Mouse (Mus musculus): ENCODE results near the gene Fam49a. TPM values are rescaled to one million over a fixed set of nuclear protein-coding genes. Genes with fewer than 3 reads are reported as not detected.

Fam49a gene
- polyA plus RNA-seq, 1 experiment from 2014 or later: 61.9 TPM

DNA sequence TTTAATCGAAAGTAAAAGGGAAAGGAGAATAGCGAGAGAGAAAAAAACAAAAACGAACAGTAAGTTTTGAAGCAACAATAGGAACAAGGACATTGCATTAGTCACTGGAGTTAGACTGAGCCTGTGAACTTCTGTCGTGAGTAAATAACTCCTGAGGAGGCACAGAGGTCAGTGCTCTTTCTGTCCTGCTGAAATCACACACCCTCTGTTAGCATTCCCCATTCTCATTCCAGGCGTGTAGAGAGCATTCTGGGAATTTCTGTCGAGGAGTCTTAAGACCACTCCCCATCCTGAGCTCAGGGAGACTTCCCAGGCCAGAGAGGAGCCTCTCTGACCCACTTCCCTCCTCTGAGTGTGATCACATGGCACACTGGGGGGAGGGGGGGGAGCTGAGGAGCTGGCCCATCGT lies 16.5 kb downstream of the Fam49a start:
- no peak overlapping the region for H3K4me3 ChIP-seq (ENCODE audit: low read length)
- 60% methylated on average over 7 of the region's 7 CpGs for WGBS

GRCm38 (mm10) chr12:12283702-12284288 lies 21.9 kb downstream of the Fam49a start:
- Histone ChIP-seq H3K4me2 (ENCODE audit: low read length) (no peak overlapping the region), H3K9me3 (ENCODE audit: control insufficient read depth, low read length) (no peaks in the 10 kb centered on the region), H3K27ac (ENCODE audit: low read depth, low read length) (no peak overlapping the region), H3K4me1 (ENCODE audit: control insufficient read depth, insufficient read depth, low read depth, low read length) (peaks cover 23% of the 10 kb centered on the region), H3K9ac (ENCODE audit: low read depth, low read length) (no peak overlapping the region), H3K4me3 (ENCODE audit: low read length) (no peak overlapping the region), H3K27me3 (replicated peaks; ENCODE audit: control insufficient read depth, insufficient read depth, low read length) (no peaks in the 10 kb centered on the region), H3K36me3 (ENCODE audit: control insufficient read depth, insufficient read depth, low read length) (no peaks in the 10 kb centered on the region)
- 90% methylated on average over 10 of the region's 10 CpGs for whole genome bisulfite sequencing
- ATAC-seq: no peak

More for the DNA sequence above, 16.5 kb downstream of the Fam49a start:
- H3K27ac ChIP-seq (ENCODE audit: low read depth, low read length): no peak overlapping the region
- no peaks in the 10 kb centered on the region for H3K9me3 ChIP-seq (ENCODE audit: control insufficient read depth, low read length)
- H3K4me1 ChIP-seq (ENCODE audit: control insufficient read depth, insufficient read depth, low read depth, low read length): peaks cover 4% of the 10 kb centered on the region; the same call in 1 of the 2 replicates
- no peak overlapping the region for H3K4me2 ChIP-seq (ENCODE audit: low read length)
- H3K27me3 ChIP-seq (replicated peaks; ENCODE audit: control insufficient read depth, insufficient read depth, low read length): no peaks in the 10 kb centered on the region
- no peak for ATAC-seq
- H3K36me3 ChIP-seq (ENCODE audit: control insufficient read depth, insufficient read depth, low read length): 0 out of 2 replicates have a peak, but pooled peaks cover 3% of the 10 kb centered on the region
- H3K9ac ChIP-seq (ENCODE audit: low read depth, low read length): no peak overlapping the region

- Histone ChIP-seq H3K4me1 (ENCODE audit: control insufficient read depth, insufficient read depth, low read depth, low read length) (peaks cover 23% of the 10 kb centered on the region), H3K27ac (ENCODE audit: low read depth, low read length) (no peak overlapping the region), H3K36me3 (ENCODE audit: control insufficient read depth, insufficient read depth, low read length) (no peaks in the 10 kb centered on the region), H3K9me3 (ENCODE audit: control insufficient read depth, low read length) (no peaks in the 10 kb centered on the region), H3K27me3 (replicated peaks; ENCODE audit: control insufficient read depth, insufficient read depth, low read length) (no peaks in the 10 kb centered on the region), H3K4me2 (ENCODE audit: low read length) (no peak overlapping the region), H3K4me3 (ENCODE audit: low read length) (no peak overlapping the region), H3K9ac (ENCODE audit: low read depth, low read length) (no peak overlapping the region)
- no peak for ATAC-seq
- WGBS: 84% methylated on average over 6 of the region's 6 CpGs
Observed at GRCm38 (mm10) chr12:12284521-12284920, 22.6 kb downstream of the Fam49a start.

- no peaks in the 10 kb centered on the region for H3K9me3 ChIP-seq (ENCODE audit: control insufficient read depth, low read length)
- peak; percentile 83 for ATAC-seq
- no peaks in the 10 kb centered on the region for H3K36me3 ChIP-seq (ENCODE audit: control insufficient read depth, insufficient read depth, low read length)
- H3K27ac ChIP-seq (ENCODE audit: low read depth, low read length): peak overlapping the region; percentile 83
- peak overlapping the region; percentile 52 for H3K9ac ChIP-seq (ENCODE audit: low read depth, low read length)
- WGBS: 27% methylated on average over 9 of the region's 9 CpGs
- peak overlapping the region; percentile 45 for H3K4me2 ChIP-seq (ENCODE audit: low read length)
- peaks cover 31% of the 10 kb centered on the region for H3K4me1 ChIP-seq (ENCODE audit: control insufficient read depth, insufficient read depth, low read depth, low read length)
- no peaks in the 10 kb centered on the region for H3K27me3 ChIP-seq (replicated peaks; ENCODE audit: control insufficient read depth, insufficient read depth, low read length)
- peak overlapping the region; percentile 15; the same call in 1 of the 2 replicates for H3K4me3 ChIP-seq (ENCODE audit: low read length)
Observed at GRCm38 (mm10) chr12:12287131-12287786, 25.3 kb downstream of the Fam49a start.

- Histone ChIP-seq H3K36me3 (ENCODE audit: control insufficient read depth, insufficient read depth, low read length) (no peaks in the 10 kb centered on the region), H3K9me3 (ENCODE audit: control insufficient read depth, low read length) (no peaks in the 10 kb centered on the region), H3K4me3 (ENCODE audit: low read length) (no peak overlapping the region), H3K4me1 (ENCODE audit: control insufficient read depth, insufficient read depth, low read depth, low read length) (peaks cover 34% of the 10 kb centered on the region), H3K27me3 (replicated peaks; ENCODE audit: control insufficient read depth, insufficient read depth, low read length) (no peaks in the 10 kb centered on the region), H3K4me2 (ENCODE audit: low read length) (peak overlapping the region; percentile 45), H3K27ac (ENCODE audit: low read depth, low read length) (peak overlapping the region; percentile 83), H3K9ac (ENCODE audit: low read depth, low read length) (peak overlapping the region; percentile 52)
- ATAC-seq: no peak
- 37% methylated on average over 6 of the region's 6 CpGs for WGBS
Observed at GRCm38 (mm10) chr12:12287787-12288132, 25.8 kb downstream of the Fam49a start.

GRCm38 (mm10) chr12:12288586-12288985 lies 26.6 kb downstream of the Fam49a start:
- ATAC-seq: no peak
- no peaks in the 10 kb centered on the region for H3K9me3 ChIP-seq (ENCODE audit: control insufficient read depth, low read length)
- H3K27ac ChIP-seq (ENCODE audit: low read depth, low read length): peak overlapping the region; percentile 83
- peaks cover 40% of the 10 kb centered on the region for H3K4me1 ChIP-seq (ENCODE audit: control insufficient read depth, insufficient read depth, low read depth, low read length)
- no peak overlapping the region for H3K4me2 ChIP-seq (ENCODE audit: low read length)
- H3K9ac ChIP-seq (ENCODE audit: low read depth, low read length): no peak overlapping the region
- no peaks in the 10 kb centered on the region for H3K27me3 ChIP-seq (replicated peaks; ENCODE audit: control insufficient read depth, insufficient read depth, low read length)
- H3K36me3 ChIP-seq (ENCODE audit: control insufficient read depth, insufficient read depth, low read length): no peaks in the 10 kb centered on the region
- H3K4me3 ChIP-seq (ENCODE audit: low read length): no peak overlapping the region
- 70% methylated on average over 1 of the region's 1 CpGs for WGBS

- Histone ChIP-seq H3K4me3 (ENCODE audit: low read length) (no peak overlapping the region), H3K9me3 (ENCODE audit: control insufficient read depth, low read length) (no peaks in the 10 kb centered on the region), H3K36me3 (ENCODE audit: control insufficient read depth, insufficient read depth, low read length) (no peaks in the 10 kb centered on the region), H3K27ac (ENCODE audit: low read depth, low read length) (no peak overlapping the region), H3K9ac (ENCODE audit: low read depth, low read length) (no peak overlapping the region), H3K27me3 (replicated peaks; ENCODE audit: control insufficient read depth, insufficient read depth, low read length) (no peaks in the 10 kb centered on the region), H3K4me1 (ENCODE audit: control insufficient read depth, insufficient read depth, low read depth, low read length) (peaks cover 40% of the 10 kb centered on the region), H3K4me2 (ENCODE audit: low read length) (no peak overlapping the region)
- ATAC-seq: no peak
- WGBS: 77% methylated on average over 3 of the region's 3 CpGs
Observed at GRCm38 (mm10) chr12:12289636-12290035, 27.7 kb downstream of the Fam49a start.

- WGBS: 28% methylated on average over 5 of the region's 5 CpGs
- no peak overlapping the region for H3K4me2 ChIP-seq (ENCODE audit: low read length)
- no peak overlapping the region for H3K4me3 ChIP-seq (ENCODE audit: low read length)
- no peaks in the 10 kb centered on the region for H3K36me3 ChIP-seq (ENCODE audit: control insufficient read depth, insufficient read depth, low read length)
- H3K4me1 ChIP-seq (ENCODE audit: control insufficient read depth, insufficient read depth, low read depth, low read length): peaks cover 31% of the 10 kb centered on the region
- no peaks in the 10 kb centered on the region for H3K27me3 ChIP-seq (replicated peaks; ENCODE audit: control insufficient read depth, insufficient read depth, low read length)
- H3K9me3 ChIP-seq (ENCODE audit: control insufficient read depth, low read length): no peaks in the 10 kb centered on the region
- no peak; the same call in 1 of the 2 replicates for ATAC-seq
- no peak overlapping the region for H3K9ac ChIP-seq (ENCODE audit: low read depth, low read length)
- peak overlapping the region; percentile 58; the same call in 1 of the 2 replicates for H3K27ac ChIP-seq (ENCODE audit: low read depth, low read length)
Observed at GRCm38 (mm10) chr12:12292043-12292618, 30.2 kb downstream of the Fam49a start.

DNA sequence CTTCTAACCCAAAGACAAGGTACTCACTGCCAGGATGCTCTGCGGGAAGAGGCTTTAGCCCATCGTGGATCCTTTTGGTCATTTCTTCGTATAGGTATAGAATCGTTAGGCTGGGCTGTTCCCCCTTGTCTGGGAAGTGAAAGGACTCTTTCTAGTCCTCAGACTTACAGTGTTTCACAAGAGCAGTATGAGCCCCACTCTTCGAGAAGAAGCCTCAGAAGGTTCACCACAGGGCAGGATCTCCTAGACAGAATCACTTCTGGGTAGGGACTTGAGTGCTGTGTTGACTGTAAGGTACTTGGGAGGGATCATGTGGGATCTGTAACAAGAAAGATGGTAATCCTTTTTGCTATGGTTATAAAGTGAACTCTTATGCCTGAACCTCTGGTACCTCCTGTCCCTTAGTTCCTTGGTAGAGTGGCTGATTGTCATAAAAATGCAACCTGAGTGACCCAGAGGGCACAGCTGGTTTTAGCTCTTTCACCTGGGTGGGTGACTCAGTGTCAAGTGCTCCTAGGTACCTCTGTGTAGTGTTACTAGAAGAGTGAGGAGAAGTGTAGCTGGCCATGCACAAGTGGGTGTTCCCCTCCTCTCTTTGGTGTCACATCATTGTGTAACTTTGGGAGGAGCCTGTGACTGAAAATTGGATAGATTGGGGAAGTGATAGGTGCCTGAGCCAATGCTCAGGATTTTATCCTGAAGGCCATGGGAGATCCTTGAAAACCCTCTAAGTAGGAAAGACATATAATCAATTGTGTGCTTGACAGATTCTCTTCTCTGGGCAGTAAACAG lies 32.6 kb downstream of the Fam49a start:
- Histone ChIP-seq H3K4me2 (ENCODE audit: low read length) (no peak overlapping the region), H3K4me1 (ENCODE audit: control insufficient read depth, insufficient read depth, low read depth, low read length) (peaks cover 17% of the 10 kb centered on the region), H3K27ac (ENCODE audit: low read depth, low read length) (no peak overlapping the region), H3K4me3 (ENCODE audit: low read length) (no peak overlapping the region), H3K9ac (ENCODE audit: low read depth, low read length) (no peak overlapping the region), H3K9me3 (ENCODE audit: control insufficient read depth, low read length) (no peaks in the 10 kb centered on the region), H3K36me3 (ENCODE audit: control insufficient read depth, insufficient read depth, low read length) (no peaks in the 10 kb centered on the region), H3K27me3 (replicated peaks; ENCODE audit: control insufficient read depth, insufficient read depth, low read length) (no peaks in the 10 kb centered on the region)
- WGBS: 94% methylated on average over 5 of the region's 5 CpGs
- ATAC-seq: no peak
